Mouse (Mus musculus): Measurements from ENCODE around the gene Mnt. TPM values are rescaled to one million over a fixed set of nuclear protein-coding genes. Genes with fewer than 3 reads are reported as not detected.

Gene Mnt
- polyA plus RNA-seq, 1 experiment from 2014 or later = 4.7 TPM

- Histone ChIP-seq H3K36me3 (replicated peaks) (peaks cover 45% of the 10 kb centered on the region), H3K9me3 (no peaks in the 10 kb centered on the region)
- WGBS = 92% methylated on average over 2 of the region's 2 CpGs
These were observed 36.5 kb downstream of the Mnt start for GRCm38 (mm10) chr11:74867181-74867580.

GRCm38 (mm10) chr11:74868046-74868760, 37.5 kb downstream of the Mnt start:
- Histone ChIP-seq H3K27me3 (ENCODE audit: poor library complexity, severe bottlenecking) (no peaks in the 10 kb centered on the region), H3K4me3 (no peak overlapping the region), H3K36me3 (replicated peaks) (peaks cover 41% of the 10 kb centered on the region), H3K4me1 (peaks cover 16% of the 10 kb centered on the region), H3K9me3 (no peaks in the 10 kb centered on the region), H3K27ac (no peak overlapping the region)
- no peak for DNase-seq (ENCODE audit: extremely low spot score, low spot score)
- 91% methylated on average over 13 of the region's 13 CpGs for WGBS

More at GRCm38 (mm10) chr11:74867181-74867580, 36.5 kb downstream of the Mnt start:
- H3K4me1 ChIP-seq = peaks cover 16% of the 10 kb centered on the region
- no peak for DNase-seq (ENCODE audit: extremely low spot score, low spot score)
- H3K4me3 ChIP-seq = no peak overlapping the region
- no peak overlapping the region for H3K27ac ChIP-seq
- H3K27me3 ChIP-seq (ENCODE audit: poor library complexity, severe bottlenecking) = no peaks in the 10 kb centered on the region

GRCm38 (mm10) chr11:74869603-74870002, 38.9 kb downstream of the Mnt start:
- H3K4me1 ChIP-seq = peaks cover 14% of the 10 kb centered on the region
- no peaks in the 10 kb centered on the region for H3K9me3 ChIP-seq
- H3K27ac ChIP-seq = no peak overlapping the region
- no peak overlapping the region for H3K4me3 ChIP-seq
- peaks cover 34% of the 10 kb centered on the region for H3K36me3 ChIP-seq (replicated peaks)
- DNase-seq (ENCODE audit: extremely low spot score, low spot score) = no peak
- 91% methylated on average over 6 of the region's 6 CpGs for WGBS
- H3K27me3 ChIP-seq (ENCODE audit: poor library complexity, severe bottlenecking) = no peaks in the 10 kb centered on the region

GRCm38 (mm10) chr11:74870544-74870943, 39.8 kb downstream of the Mnt start:
- H3K36me3 ChIP-seq (replicated peaks) = peaks cover 27% of the 10 kb centered on the region
- H3K27me3 ChIP-seq (ENCODE audit: poor library complexity, severe bottlenecking) = no peaks in the 10 kb centered on the region
- DNase-seq (ENCODE audit: extremely low spot score, low spot score) = no peak
- WGBS = 77% methylated on average over 4 of the region's 4 CpGs
- H3K27ac ChIP-seq = no peak overlapping the region
- peaks cover 21% of the 10 kb centered on the region for H3K4me1 ChIP-seq
- H3K4me3 ChIP-seq = no peak overlapping the region
- H3K9me3 ChIP-seq = no peaks in the 10 kb centered on the region

- DNase-seq (ENCODE audit: extremely low spot score, low spot score) = no peak
- Histone ChIP-seq H3K9me3 (no peaks in the 10 kb centered on the region), H3K36me3 (replicated peaks) (peaks cover 27% of the 10 kb centered on the region), H3K27ac (no peak overlapping the region), H3K27me3 (ENCODE audit: poor library complexity, severe bottlenecking) (no peaks in the 10 kb centered on the region), H3K4me1 (peaks cover 22% of the 10 kb centered on the region), H3K4me3 (no peak overlapping the region)
- 35% methylated on average over 12 of the region's 12 CpGs for WGBS
These were observed 40.4 kb downstream of the Mnt start for GRCm38 (mm10) chr11:74870991-74871622.

GRCm38 (mm10) chr11:74874630-74875029, 43.9 kb downstream of the Mnt start:
- no peak for DNase-seq (ENCODE audit: extremely low spot score, low spot score)
- Histone ChIP-seq H3K4me3 (no peak overlapping the region), H3K36me3 (replicated peaks) (no peaks in the 10 kb centered on the region), H3K27ac (0 out of 2 replicates have a peak overlapping the region, but pooled peaks have one; percentile 11), H3K9me3 (no peaks in the 10 kb centered on the region), H3K4me1 (peaks cover 41% of the 10 kb centered on the region), H3K27me3 (ENCODE audit: poor library complexity, severe bottlenecking) (no peaks in the 10 kb centered on the region)
- WGBS = 71% methylated on average over 3 of the region's 3 CpGs

- Histone ChIP-seq H3K9me3 (no peaks in the 10 kb centered on the region), H3K36me3 (replicated peaks) (no peaks in the 10 kb centered on the region), H3K4me3 (peak overlapping the region; percentile 24), H3K27me3 (ENCODE audit: poor library complexity, severe bottlenecking) (no peaks in the 10 kb centered on the region), H3K4me1 (peaks cover 31% of the 10 kb centered on the region), H3K27ac (peak overlapping the region; percentile 51)
- 2% methylated on average over 9 of the region's 9 CpGs for WGBS
- DNase-seq (ENCODE audit: extremely low spot score, low spot score) = peak; percentile 71
These were observed 46.1 kb downstream of the Mnt start for GRCm38 (mm10) chr11:74876801-74877200.

- H3K27ac ChIP-seq = no peak overlapping the region
- 95% methylated on average over 9 of the region's 9 CpGs for WGBS
- H3K9me3 ChIP-seq = no peaks in the 10 kb centered on the region
- no peaks in the 10 kb centered on the region for H3K27me3 ChIP-seq (ENCODE audit: poor library complexity, severe bottlenecking)
- peaks cover 26% of the 10 kb centered on the region for H3K4me1 ChIP-seq
- no peak overlapping the region for H3K4me3 ChIP-seq
- H3K36me3 ChIP-seq (replicated peaks) = peaks cover 13% of the 10 kb centered on the region
- no peak for DNase-seq (ENCODE audit: extremely low spot score, low spot score)
These were observed 50.3 kb downstream of the Mnt start for GRCm38 (mm10) chr11:74880999-74881398.

GRCm38 (mm10) chr11:74881979-74882378, 51.3 kb downstream of the Mnt start:
- 87% methylated on average over 14 of the region's 14 CpGs for WGBS
- no peak for DNase-seq (ENCODE audit: extremely low spot score, low spot score)
- Histone ChIP-seq H3K4me3 (no peak overlapping the region), H3K9me3 (no peaks in the 10 kb centered on the region), H3K4me1 (peaks cover 16% of the 10 kb centered on the region), H3K27ac (peak overlapping the region; percentile 30; the same call in 1 of the 2 replicates), H3K27me3 (ENCODE audit: poor library complexity, severe bottlenecking) (no peaks in the 10 kb centered on the region), H3K36me3 (replicated peaks) (peaks cover 13% of the 10 kb centered on the region)

GRCm38 (mm10) chr11:74883098-74883497, 52.4 kb downstream of the Mnt start:
- Histone ChIP-seq H3K36me3 (replicated peaks) (peaks cover 13% of the 10 kb centered on the region), H3K27me3 (ENCODE audit: poor library complexity, severe bottlenecking) (no peaks in the 10 kb centered on the region), H3K4me3 (no peak overlapping the region), H3K9me3 (no peaks in the 10 kb centered on the region), H3K4me1 (peaks cover 6% of the 10 kb centered on the region; the same call in 1 of the 2 replicates), H3K27ac (no peak overlapping the region)
- DNase-seq (ENCODE audit: extremely low spot score, low spot score) = no peak
- WGBS = 95% methylated on average over 10 of the region's 10 CpGs

- peaks cover 16% of the 10 kb centered on the region for H3K36me3 ChIP-seq (replicated peaks)
- no peak for DNase-seq (ENCODE audit: extremely low spot score, low spot score)
- WGBS = 94% methylated on average over 4 of the region's 4 CpGs
- H3K4me1 ChIP-seq = peaks cover 35% of the 10 kb centered on the region
- no peaks in the 10 kb centered on the region for H3K9me3 ChIP-seq
- H3K4me3 ChIP-seq = no peak overlapping the region
- no peak overlapping the region for H3K27ac ChIP-seq
- no peaks in the 10 kb centered on the region for H3K27me3 ChIP-seq (ENCODE audit: poor library complexity, severe bottlenecking)
These were observed 63.9 kb downstream of the Mnt start for GRCm38 (mm10) chr11:74894619-74895018.

Measured in forebrain, embryonic 10.5 days (tissue).